Mouse (Mus musculus): ENCODE measurements at regions not wholly inside any gene's neighbourhood (a gene's known extent, or its start where the extent isn't known, plus 50 kb on each side); places are given as distances from the start of the nearest gene placed in this dataset.

- no peak overlapping the region for H3K4me3 ChIP-seq (ENCODE audit: low read depth, low read length)
- no peak for ATAC-seq (ENCODE audit: low FRiP score)
- DNase-seq (ENCODE audit: low spot score, missing footprints): no peak
- H3K9ac ChIP-seq (ENCODE audit: low read length): no peak overlapping the region
- H3K4me1 ChIP-seq (ENCODE audit: control insufficient read depth, insufficient read depth, low read length): no peaks in the 10 kb centered on the region
- H3K27me3 ChIP-seq (ENCODE audit: control insufficient read depth, insufficient read depth, low read length): no peaks in the 10 kb centered on the region
- H3K9me3 ChIP-seq (ENCODE audit: control insufficient read depth, low read length): no peaks in the 10 kb centered on the region
- no peak overlapping the region for H3K4me2 ChIP-seq
- H3K27ac ChIP-seq (ENCODE audit: low read depth, low read length): no peak overlapping the region
- 80% methylated on average over 3 of the region's 3 CpGs for WGBS
- no peaks in the 10 kb centered on the region for H3K36me3 ChIP-seq (ENCODE audit: control insufficient read depth, insufficient read depth, low read length)
These were observed 387.9 kb upstream of the Cdh11 start for GRCm38 (mm10) chr8:103173313-103173712.

GRCm38 (mm10) chr8:103173803-103174429, 388.5 kb upstream of the Cdh11 start:
- H3K9ac ChIP-seq (ENCODE audit: low read length): no peak overlapping the region
- WGBS: 74% methylated on average over 5 of the region's 5 CpGs
- no peaks in the 10 kb centered on the region for H3K27me3 ChIP-seq (ENCODE audit: control insufficient read depth, insufficient read depth, low read length)
- H3K27ac ChIP-seq (ENCODE audit: low read depth, low read length): no peak overlapping the region
- no peak for DNase-seq (ENCODE audit: low spot score, missing footprints)
- no peak for ATAC-seq (ENCODE audit: low FRiP score)
- H3K4me3 ChIP-seq (ENCODE audit: low read depth, low read length): no peak overlapping the region
- no peaks in the 10 kb centered on the region for H3K9me3 ChIP-seq (ENCODE audit: control insufficient read depth, low read length)
- no peaks in the 10 kb centered on the region for H3K36me3 ChIP-seq (ENCODE audit: control insufficient read depth, insufficient read depth, low read length)
- no peaks in the 10 kb centered on the region for H3K4me1 ChIP-seq (ENCODE audit: control insufficient read depth, insufficient read depth, low read length)
- no peak overlapping the region for H3K4me2 ChIP-seq

- Histone ChIP-seq H3K9ac (ENCODE audit: low read length) (no peak overlapping the region), H3K4me1 (ENCODE audit: control insufficient read depth, insufficient read depth, low read length) (no peaks in the 10 kb centered on the region), H3K27me3 (ENCODE audit: control insufficient read depth, insufficient read depth, low read length) (no peaks in the 10 kb centered on the region), H3K4me2 (no peak overlapping the region), H3K4me3 (ENCODE audit: low read depth, low read length) (no peak overlapping the region), H3K9me3 (ENCODE audit: control insufficient read depth, low read length) (no peaks in the 10 kb centered on the region), H3K36me3 (ENCODE audit: control insufficient read depth, insufficient read depth, low read length) (no peaks in the 10 kb centered on the region), H3K27ac (ENCODE audit: low read depth, low read length) (no peak overlapping the region)
- ATAC-seq (ENCODE audit: low FRiP score) (no peak), DNase-seq (ENCODE audit: low spot score, missing footprints) (peak; percentile 75)
These were observed 395.2 kb upstream of the Cdh11 start for GRCm38 (mm10) chr8:103180661-103181060.

GRCm38 (mm10) chr8:103188720-103189498, 403.5 kb upstream of the Cdh11 start:
- Histone ChIP-seq H3K4me1 (ENCODE audit: control insufficient read depth, insufficient read depth, low read length) (no peaks in the 10 kb centered on the region), H3K4me3 (ENCODE audit: low read depth, low read length) (no peak overlapping the region), H3K9ac (ENCODE audit: low read length) (no peak overlapping the region), H3K9me3 (ENCODE audit: control insufficient read depth, low read length) (no peaks in the 10 kb centered on the region), H3K4me2 (no peak overlapping the region), H3K27me3 (ENCODE audit: control insufficient read depth, insufficient read depth, low read length) (no peaks in the 10 kb centered on the region), H3K36me3 (ENCODE audit: control insufficient read depth, insufficient read depth, low read length) (no peaks in the 10 kb centered on the region), H3K27ac (ENCODE audit: low read depth, low read length) (no peak overlapping the region)
- DNase-seq (ENCODE audit: low spot score, missing footprints): peak; percentile 73
- ATAC-seq (ENCODE audit: low FRiP score): no peak
- 68% methylated on average over 8 of the region's 8 CpGs for WGBS

- Histone ChIP-seq H3K36me3 (ENCODE audit: control insufficient read depth, insufficient read depth, low read length) (no peaks in the 10 kb centered on the region), H3K27me3 (ENCODE audit: control insufficient read depth, insufficient read depth, low read length) (no peaks in the 10 kb centered on the region), H3K9me3 (ENCODE audit: control insufficient read depth, low read length) (no peaks in the 10 kb centered on the region), H3K4me2 (no peak overlapping the region), H3K9ac (ENCODE audit: low read length) (no peak overlapping the region), H3K4me3 (ENCODE audit: low read depth, low read length) (no peak overlapping the region), H3K4me1 (ENCODE audit: control insufficient read depth, insufficient read depth, low read length) (no peaks in the 10 kb centered on the region), H3K27ac (ENCODE audit: low read depth, low read length) (no peak overlapping the region)
- DNase-seq (ENCODE audit: low spot score, missing footprints): no peak
- no peak for ATAC-seq (ENCODE audit: low FRiP score)
- 79% methylated on average over 3 of the region's 3 CpGs for WGBS
These were observed 412.8 kb upstream of the Cdh11 start for GRCm38 (mm10) chr8:103198251-103198650.

- no peak overlapping the region for H3K4me2 ChIP-seq
- no peak overlapping the region for H3K27ac ChIP-seq (ENCODE audit: low read depth, low read length)
- no peaks in the 10 kb centered on the region for H3K36me3 ChIP-seq (ENCODE audit: control insufficient read depth, insufficient read depth, low read length)
- DNase-seq (ENCODE audit: low spot score, missing footprints) (no peak), ATAC-seq (ENCODE audit: low FRiP score) (no peak)
- WGBS: 79% methylated on average over 11 of the region's 11 CpGs
- H3K4me1 ChIP-seq (ENCODE audit: control insufficient read depth, insufficient read depth, low read length): no peaks in the 10 kb centered on the region
- H3K9ac ChIP-seq (ENCODE audit: low read length): no peak overlapping the region
- no peak overlapping the region for H3K4me3 ChIP-seq (ENCODE audit: low read depth, low read length)
- H3K27me3 ChIP-seq (ENCODE audit: control insufficient read depth, insufficient read depth, low read length): no peaks in the 10 kb centered on the region
- no peaks in the 10 kb centered on the region for H3K9me3 ChIP-seq (ENCODE audit: control insufficient read depth, low read length)
These were observed 414.5 kb upstream of the Cdh11 start for GRCm38 (mm10) chr8:103199696-103200615.

- no peak overlapping the region for H3K9ac ChIP-seq (ENCODE audit: low read length)
- H3K27ac ChIP-seq (ENCODE audit: low read depth, low read length): no peak overlapping the region
- no peaks in the 10 kb centered on the region for H3K9me3 ChIP-seq (ENCODE audit: control insufficient read depth, low read length)
- no peaks in the 10 kb centered on the region for H3K27me3 ChIP-seq (ENCODE audit: control insufficient read depth, insufficient read depth, low read length)
- no peak overlapping the region for H3K4me3 ChIP-seq (ENCODE audit: low read depth, low read length)
- DNase-seq (ENCODE audit: low spot score, missing footprints) (no peak), ATAC-seq (ENCODE audit: low FRiP score) (no peak)
- no peak overlapping the region for H3K4me2 ChIP-seq
- no peaks in the 10 kb centered on the region for H3K4me1 ChIP-seq (ENCODE audit: control insufficient read depth, insufficient read depth, low read length)
- 83% methylated on average over 1 of the region's 1 CpGs for WGBS
- H3K36me3 ChIP-seq (ENCODE audit: control insufficient read depth, insufficient read depth, low read length): no peaks in the 10 kb centered on the region
These were observed 418.3 kb upstream of the Cdh11 start for GRCm38 (mm10) chr8:103203710-103204109.

GRCm38 (mm10) chr8:103214606-103215005, 429.2 kb upstream of the Cdh11 start:
- Histone ChIP-seq H3K4me2 (no peak overlapping the region), H3K9me3 (ENCODE audit: control insufficient read depth, low read length) (no peaks in the 10 kb centered on the region), H3K27ac (ENCODE audit: low read depth, low read length) (no peak overlapping the region), H3K27me3 (ENCODE audit: control insufficient read depth, insufficient read depth, low read length) (no peaks in the 10 kb centered on the region), H3K36me3 (ENCODE audit: control insufficient read depth, insufficient read depth, low read length) (no peaks in the 10 kb centered on the region), H3K4me1 (ENCODE audit: control insufficient read depth, insufficient read depth, low read length) (no peaks in the 10 kb centered on the region), H3K4me3 (ENCODE audit: low read depth, low read length) (no peak overlapping the region), H3K9ac (ENCODE audit: low read length) (no peak overlapping the region)
- DNase-seq (ENCODE audit: low spot score, missing footprints) (no peak), ATAC-seq (ENCODE audit: low FRiP score) (no peak)
- WGBS: 73% methylated on average over 2 of the region's 2 CpGs

Data from midbrain, embryonic 11.5 days (tissue).